Mouse (Mus musculus): Measurements from ENCODE around the gene Plbd2. TPM values are rescaled to one million over a fixed set of nuclear protein-coding genes. Genes with fewer than 3 reads are reported as not detected.
A peak's percentile ranks its signal among the peaks of the same experiment; 100 is the strongest.

Gene Plbd2
- polyA plus RNA-seq, 1 experiment from 2014 or later = 33.6 TPM

- Histone ChIP-seq H3K27ac (ENCODE audit: low read depth, low read length) (no peak overlapping the region), H3K9ac (ENCODE audit: low read length) (no peak overlapping the region), H3K4me1 (ENCODE audit: control insufficient read depth, insufficient read depth, low read length) (no peaks in the 10 kb centered on the region), H3K4me2 (ENCODE audit: low read depth) (no peak overlapping the region), H3K9me3 (ENCODE audit: control insufficient read depth, low read length) (no peaks in the 10 kb centered on the region), H3K27me3 (ENCODE audit: control insufficient read depth, insufficient read depth, low read length) (no peaks in the 10 kb centered on the region), H3K36me3 (ENCODE audit: control insufficient read depth, insufficient read depth, low read length) (no peaks in the 10 kb centered on the region), H3K4me3 (ENCODE audit: low read depth, low read length) (no peak overlapping the region)
- no peak for DNase-seq (ENCODE audit: low spot score)
- 39% methylated on average over 13 of the region's 13 CpGs for WGBS
- no peak for ATAC-seq (ENCODE audit: insufficient read depth, low FRiP score, low TSS enrichment)
Measured at GRCm38 (mm10) chr5:120447305-120447704, 56.1 kb downstream of the Plbd2 start.

GRCm38 (mm10) chr5:120440733-120441132, 62.7 kb downstream of the Plbd2 start:
- peak overlapping the region; percentile 52 for H3K4me2 ChIP-seq (ENCODE audit: low read depth)
- WGBS = 2% methylated on average over 13 of the region's 14 CpGs
- H3K36me3 ChIP-seq (ENCODE audit: control insufficient read depth, insufficient read depth, low read length) = no peaks in the 10 kb centered on the region
- H3K9me3 ChIP-seq (ENCODE audit: control insufficient read depth, low read length) = no peaks in the 10 kb centered on the region
- no peak overlapping the region for H3K27ac ChIP-seq (ENCODE audit: low read depth, low read length)
- no peak overlapping the region for H3K9ac ChIP-seq (ENCODE audit: low read length)
- peak; percentile 93 for DNase-seq (ENCODE audit: low spot score)
- peak overlapping the region; percentile 31; the same call in 1 of the 2 replicates for H3K4me3 ChIP-seq (ENCODE audit: low read depth, low read length)
- H3K4me1 ChIP-seq (ENCODE audit: control insufficient read depth, insufficient read depth, low read length) = peaks cover 15% of the 10 kb centered on the region
- ATAC-seq (ENCODE audit: insufficient read depth, low FRiP score, low TSS enrichment) = peak; percentile 70; the same call in 1 of the 2 replicates
- peaks cover 47% of the 10 kb centered on the region for H3K27me3 ChIP-seq (ENCODE audit: control insufficient read depth, insufficient read depth, low read length)

GRCm38 (mm10) chr5:120439887-120440670, 63.3 kb downstream of the Plbd2 start:
- 1% methylated on average over 61 of the region's 61 CpGs for WGBS
- DNase-seq (ENCODE audit: low spot score) = no peak
- H3K27me3 ChIP-seq (ENCODE audit: control insufficient read depth, insufficient read depth, low read length) = peaks cover 54% of the 10 kb centered on the region
- H3K4me3 ChIP-seq (ENCODE audit: low read depth, low read length) = peak overlapping the region; percentile 31
- no peaks in the 10 kb centered on the region for H3K9me3 ChIP-seq (ENCODE audit: control insufficient read depth, low read length)
- H3K4me2 ChIP-seq (ENCODE audit: low read depth) = peak overlapping the region; percentile 52
- peaks cover 15% of the 10 kb centered on the region for H3K4me1 ChIP-seq (ENCODE audit: control insufficient read depth, insufficient read depth, low read length)
- H3K36me3 ChIP-seq (ENCODE audit: control insufficient read depth, insufficient read depth, low read length) = no peaks in the 10 kb centered on the region
- H3K9ac ChIP-seq (ENCODE audit: low read length) = peak overlapping the region; percentile 46
- H3K27ac ChIP-seq (ENCODE audit: low read depth, low read length) = peak overlapping the region; percentile 72
- ATAC-seq (ENCODE audit: insufficient read depth, low FRiP score, low TSS enrichment) = no peak

GRCm38 (mm10) chr5:120438991-120439710, 64.3 kb downstream of the Plbd2 start:
- Histone ChIP-seq H3K4me1 (ENCODE audit: control insufficient read depth, insufficient read depth, low read length) (peaks cover 15% of the 10 kb centered on the region), H3K36me3 (ENCODE audit: control insufficient read depth, insufficient read depth, low read length) (no peaks in the 10 kb centered on the region), H3K27me3 (ENCODE audit: control insufficient read depth, insufficient read depth, low read length) (peaks cover 63% of the 10 kb centered on the region), H3K4me3 (ENCODE audit: low read depth, low read length) (peak overlapping the region; percentile 31), H3K4me2 (ENCODE audit: low read depth) (peak overlapping the region; percentile 52), H3K9ac (ENCODE audit: low read length) (peak overlapping the region; percentile 46), H3K9me3 (ENCODE audit: control insufficient read depth, low read length) (no peaks in the 10 kb centered on the region), H3K27ac (ENCODE audit: low read depth, low read length) (peak overlapping the region; percentile 72)
- whole genome bisulfite sequencing = 1% methylated on average over 27 of the region's 27 CpGs
- ATAC-seq (ENCODE audit: insufficient read depth, low FRiP score, low TSS enrichment) (no peak), DNase-seq (ENCODE audit: low spot score) (no peak)

- Histone ChIP-seq H3K9me3 (ENCODE audit: control insufficient read depth, low read length) (no peaks in the 10 kb centered on the region), H3K27me3 (ENCODE audit: control insufficient read depth, insufficient read depth, low read length) (peaks cover 70% of the 10 kb centered on the region), H3K4me1 (ENCODE audit: control insufficient read depth, insufficient read depth, low read length) (peaks cover 15% of the 10 kb centered on the region), H3K9ac (ENCODE audit: low read length) (peak overlapping the region; percentile 67), H3K4me3 (ENCODE audit: low read depth, low read length) (peak overlapping the region; percentile 40), H3K36me3 (ENCODE audit: control insufficient read depth, insufficient read depth, low read length) (no peaks in the 10 kb centered on the region), H3K27ac (ENCODE audit: low read depth, low read length) (peak overlapping the region; percentile 57), H3K4me2 (ENCODE audit: low read depth) (peak overlapping the region; percentile 52)
- 2% methylated on average over 13 of the region's 13 CpGs for WGBS
- no peak for DNase-seq (ENCODE audit: low spot score)
- no peak for ATAC-seq (ENCODE audit: insufficient read depth, low FRiP score, low TSS enrichment)
Measured at GRCm38 (mm10) chr5:120438469-120438868, 65.0 kb downstream of the Plbd2 start.

- H3K4me3 ChIP-seq (ENCODE audit: low read depth, low read length) = peak overlapping the region; percentile 40
- peak; percentile 72 for DNase-seq (ENCODE audit: low spot score)
- H3K4me2 ChIP-seq (ENCODE audit: low read depth) = peak overlapping the region; percentile 52
- under 1% methylated on average over 33 of the region's 33 CpGs for WGBS
- peak overlapping the region; percentile 57 for H3K27ac ChIP-seq (ENCODE audit: low read depth, low read length)
- 0 out of 2 replicates have a peak, but pooled peaks have one; percentile 24 for ATAC-seq (ENCODE audit: insufficient read depth, low FRiP score, low TSS enrichment)
- H3K9me3 ChIP-seq (ENCODE audit: control insufficient read depth, low read length) = no peaks in the 10 kb centered on the region
- H3K4me1 ChIP-seq (ENCODE audit: control insufficient read depth, insufficient read depth, low read length) = peaks cover 15% of the 10 kb centered on the region
- H3K27me3 ChIP-seq (ENCODE audit: control insufficient read depth, insufficient read depth, low read length) = peaks cover 74% of the 10 kb centered on the region
- no peaks in the 10 kb centered on the region for H3K36me3 ChIP-seq (ENCODE audit: control insufficient read depth, insufficient read depth, low read length)
- peak overlapping the region; percentile 67 for H3K9ac ChIP-seq (ENCODE audit: low read length)
Measured at GRCm38 (mm10) chr5:120437986-120438385, 65.4 kb downstream of the Plbd2 start.

GRCm38 (mm10) chr5:120437539-120437938, 65.9 kb downstream of the Plbd2 start:
- no peak for DNase-seq (ENCODE audit: low spot score)
- no peaks in the 10 kb centered on the region for H3K36me3 ChIP-seq (ENCODE audit: control insufficient read depth, insufficient read depth, low read length)
- H3K4me3 ChIP-seq (ENCODE audit: low read depth, low read length) = peak overlapping the region; percentile 40
- H3K9me3 ChIP-seq (ENCODE audit: control insufficient read depth, low read length) = no peaks in the 10 kb centered on the region
- peak overlapping the region; percentile 67 for H3K9ac ChIP-seq (ENCODE audit: low read length)
- H3K4me1 ChIP-seq (ENCODE audit: control insufficient read depth, insufficient read depth, low read length) = peaks cover 15% of the 10 kb centered on the region
- H3K27ac ChIP-seq (ENCODE audit: low read depth, low read length) = peak overlapping the region; percentile 57
- ATAC-seq (ENCODE audit: insufficient read depth, low FRiP score, low TSS enrichment) = no peak
- 0% methylated on average over 17 of the region's 17 CpGs for WGBS
- peaks cover 79% of the 10 kb centered on the region for H3K27me3 ChIP-seq (ENCODE audit: control insufficient read depth, insufficient read depth, low read length)
- peak overlapping the region; percentile 52 for H3K4me2 ChIP-seq (ENCODE audit: low read depth)

GRCm38 (mm10) chr5:120436885-120437495, 66.4 kb downstream of the Plbd2 start:
- H3K27me3 ChIP-seq (ENCODE audit: control insufficient read depth, insufficient read depth, low read length) = peaks cover 84% of the 10 kb centered on the region
- peak overlapping the region; percentile 40 for H3K4me3 ChIP-seq (ENCODE audit: low read depth, low read length)
- ATAC-seq (ENCODE audit: insufficient read depth, low FRiP score, low TSS enrichment) = no peak
- H3K36me3 ChIP-seq (ENCODE audit: control insufficient read depth, insufficient read depth, low read length) = no peaks in the 10 kb centered on the region
- H3K4me1 ChIP-seq (ENCODE audit: control insufficient read depth, insufficient read depth, low read length) = peaks cover 16% of the 10 kb centered on the region
- H3K9me3 ChIP-seq (ENCODE audit: control insufficient read depth, low read length) = no peaks in the 10 kb centered on the region
- peak overlapping the region; percentile 52 for H3K4me2 ChIP-seq (ENCODE audit: low read depth)
- DNase-seq (ENCODE audit: low spot score) = peak; percentile 51
- H3K27ac ChIP-seq (ENCODE audit: low read depth, low read length) = peak overlapping the region; percentile 57
- peak overlapping the region; percentile 67 for H3K9ac ChIP-seq (ENCODE audit: low read length)
- WGBS = under 1% methylated on average over 18 of the region's 18 CpGs

Data from neural tube, embryonic 11.5 days (tissue).